Mouse (Mus musculus): ENCODE results near the gene Usp2. TPM values are rescaled to one million over a fixed set of nuclear protein-coding genes. Genes with fewer than 3 reads are reported as not detected.

Gene Usp2
- polyA plus RNA-seq, 1 experiment from 2014 or later: 7.3 TPM

GRCm38 (mm10) chr9:44078955-44079756, 12.3 kb downstream of the Usp2 start:
- Histone ChIP-seq H3K27ac (ENCODE audit: low read depth, low read length) (no peak overlapping the region), H3K36me3 (ENCODE audit: control insufficient read depth, insufficient read depth, low read length) (no peaks in the 10 kb centered on the region), H3K4me3 (ENCODE audit: low read depth, low read length) (no peak overlapping the region), H3K27me3 (ENCODE audit: control insufficient read depth, insufficient read depth, low read length) (peaks cover 13% of the 10 kb centered on the region), H3K4me2 (no peak overlapping the region), H3K4me1 (ENCODE audit: control insufficient read depth, insufficient read depth, low read length) (peaks cover 16% of the 10 kb centered on the region), H3K9ac (ENCODE audit: low read length) (0 out of 2 replicates have a peak overlapping the region, but pooled peaks have one; percentile 9), H3K9me3 (ENCODE audit: control insufficient read depth, low read length) (no peaks in the 10 kb centered on the region)
- peak; percentile 51 for ATAC-seq (ENCODE audit: low FRiP score)
- WGBS: 26% methylated on average over 15 of the region's 16 CpGs
- DNase-seq (ENCODE audit: low spot score, missing footprints): peak; percentile 81

GRCm38 (mm10) chr9:44079997-44080780, 13.4 kb downstream of the Usp2 start:
- Histone ChIP-seq H3K4me2 (no peak overlapping the region), H3K4me3 (ENCODE audit: low read depth, low read length) (no peak overlapping the region), H3K9me3 (ENCODE audit: control insufficient read depth, low read length) (no peaks in the 10 kb centered on the region), H3K4me1 (ENCODE audit: control insufficient read depth, insufficient read depth, low read length) (peaks cover 22% of the 10 kb centered on the region), H3K9ac (ENCODE audit: low read length) (no peak overlapping the region), H3K36me3 (ENCODE audit: control insufficient read depth, insufficient read depth, low read length) (no peaks in the 10 kb centered on the region), H3K27ac (ENCODE audit: low read depth, low read length) (no peak overlapping the region), H3K27me3 (ENCODE audit: control insufficient read depth, insufficient read depth, low read length) (peaks cover 15% of the 10 kb centered on the region)
- ATAC-seq (ENCODE audit: low FRiP score): no peak
- peak; percentile 39 for DNase-seq (ENCODE audit: low spot score, missing footprints)
- WGBS: 75% methylated on average over 10 of the region's 10 CpGs

GRCm38 (mm10) chr9:44080953-44081352, 14.1 kb downstream of the Usp2 start:
- Histone ChIP-seq H3K27ac (ENCODE audit: low read depth, low read length) (no peak overlapping the region), H3K9me3 (ENCODE audit: control insufficient read depth, low read length) (no peaks in the 10 kb centered on the region), H3K4me2 (no peak overlapping the region), H3K36me3 (ENCODE audit: control insufficient read depth, insufficient read depth, low read length) (no peaks in the 10 kb centered on the region), H3K27me3 (ENCODE audit: control insufficient read depth, insufficient read depth, low read length) (peaks cover 22% of the 10 kb centered on the region), H3K4me3 (ENCODE audit: low read depth, low read length) (no peak overlapping the region), H3K9ac (ENCODE audit: low read length) (no peak overlapping the region), H3K4me1 (ENCODE audit: control insufficient read depth, insufficient read depth, low read length) (peaks cover 28% of the 10 kb centered on the region)
- no peak for ATAC-seq (ENCODE audit: low FRiP score)
- peak; percentile 54 for DNase-seq (ENCODE audit: low spot score, missing footprints)
- 88% methylated on average over 5 of the region's 5 CpGs for WGBS

GRCm38 (mm10) chr9:44081581-44081980, 14.8 kb downstream of the Usp2 start:
- Histone ChIP-seq H3K4me3 (ENCODE audit: low read depth, low read length) (no peak overlapping the region), H3K9me3 (ENCODE audit: control insufficient read depth, low read length) (no peaks in the 10 kb centered on the region), H3K36me3 (ENCODE audit: control insufficient read depth, insufficient read depth, low read length) (no peaks in the 10 kb centered on the region), H3K27me3 (ENCODE audit: control insufficient read depth, insufficient read depth, low read length) (peaks cover 27% of the 10 kb centered on the region), H3K27ac (ENCODE audit: low read depth, low read length) (no peak overlapping the region), H3K9ac (ENCODE audit: low read length) (no peak overlapping the region), H3K4me2 (no peak overlapping the region), H3K4me1 (ENCODE audit: control insufficient read depth, insufficient read depth, low read length) (peaks cover 28% of the 10 kb centered on the region)
- ATAC-seq (ENCODE audit: low FRiP score) (no peak), DNase-seq (ENCODE audit: low spot score, missing footprints) (no peak)
- 73% methylated on average over 5 of the region's 5 CpGs for WGBS

- peak; percentile 54 for DNase-seq (ENCODE audit: low spot score, missing footprints)
- Histone ChIP-seq H3K36me3 (ENCODE audit: control insufficient read depth, insufficient read depth, low read length) (no peaks in the 10 kb centered on the region), H3K4me2 (no peak overlapping the region), H3K9me3 (ENCODE audit: control insufficient read depth, low read length) (no peaks in the 10 kb centered on the region), H3K4me1 (ENCODE audit: control insufficient read depth, insufficient read depth, low read length) (peaks cover 28% of the 10 kb centered on the region), H3K9ac (ENCODE audit: low read length) (no peak overlapping the region), H3K27ac (ENCODE audit: low read depth, low read length) (no peak overlapping the region), H3K4me3 (ENCODE audit: low read depth, low read length) (no peak overlapping the region), H3K27me3 (ENCODE audit: control insufficient read depth, insufficient read depth, low read length) (peaks cover 30% of the 10 kb centered on the region)
- no peak for ATAC-seq (ENCODE audit: low FRiP score)
- 91% methylated on average over 5 of the region's 5 CpGs for WGBS
These were observed 15.4 kb downstream of the Usp2 start for GRCm38 (mm10) chr9:44082266-44082665.

GRCm38 (mm10) chr9:44083392-44084121, 16.7 kb downstream of the Usp2 start:
- DNase-seq (ENCODE audit: low spot score, missing footprints): peak; percentile 89

GRCm38 (mm10) chr9:44084236-44084635, 17.4 kb downstream of the Usp2 start:
- peaks cover 20% of the 10 kb centered on the region for H3K4me1 ChIP-seq (ENCODE audit: control insufficient read depth, insufficient read depth, low read length)
- 2% methylated on average over 14 of the region's 14 CpGs for WGBS
- peaks cover 32% of the 10 kb centered on the region for H3K27me3 ChIP-seq (ENCODE audit: control insufficient read depth, insufficient read depth, low read length)
- H3K9ac ChIP-seq (ENCODE audit: low read length): peak overlapping the region; percentile 73; the same call in 1 of the 2 replicates
- H3K27ac ChIP-seq (ENCODE audit: low read depth, low read length): no peak overlapping the region
- peak overlapping the region; percentile 99 for H3K4me2 ChIP-seq
- peak; percentile 15; the same call in 1 of the 2 replicates for ATAC-seq (ENCODE audit: low FRiP score)
- no peaks in the 10 kb centered on the region for H3K36me3 ChIP-seq (ENCODE audit: control insufficient read depth, insufficient read depth, low read length)
- H3K4me3 ChIP-seq (ENCODE audit: low read depth, low read length): peak overlapping the region; percentile 47
- H3K9me3 ChIP-seq (ENCODE audit: control insufficient read depth, low read length): no peaks in the 10 kb centered on the region
- DNase-seq (ENCODE audit: low spot score, missing footprints): no peak

More at GRCm38 (mm10) chr9:44083392-44084121, 16.7 kb downstream of the Usp2 start:
- Histone ChIP-seq H3K4me1 (ENCODE audit: control insufficient read depth, insufficient read depth, low read length) (peaks cover 26% of the 10 kb centered on the region), H3K36me3 (ENCODE audit: control insufficient read depth, insufficient read depth, low read length) (no peaks in the 10 kb centered on the region), H3K27ac (ENCODE audit: low read depth, low read length) (no peak overlapping the region), H3K27me3 (ENCODE audit: control insufficient read depth, insufficient read depth, low read length) (peaks cover 32% of the 10 kb centered on the region), H3K9me3 (ENCODE audit: control insufficient read depth, low read length) (no peaks in the 10 kb centered on the region), H3K9ac (ENCODE audit: low read length) (no peak overlapping the region), H3K4me2 (peak overlapping the region; percentile 99), H3K4me3 (ENCODE audit: low read depth, low read length) (no peak overlapping the region)
- 6% methylated on average over 23 of the region's 23 CpGs for WGBS
- no peak for ATAC-seq (ENCODE audit: low FRiP score)

GRCm38 (mm10) chr9:44084659-44085229, 17.9 kb downstream of the Usp2 start:
- peak overlapping the region; percentile 47 for H3K4me3 ChIP-seq (ENCODE audit: low read depth, low read length)
- under 1% methylated on average over 60 of the region's 62 CpGs for WGBS
- no peaks in the 10 kb centered on the region for H3K9me3 ChIP-seq (ENCODE audit: control insufficient read depth, low read length)
- peaks cover 20% of the 10 kb centered on the region for H3K4me1 ChIP-seq (ENCODE audit: control insufficient read depth, insufficient read depth, low read length)
- peak overlapping the region; percentile 99 for H3K4me2 ChIP-seq
- ATAC-seq (ENCODE audit: low FRiP score): peak; percentile 85
- DNase-seq (ENCODE audit: low spot score, missing footprints): peak; percentile 99
- H3K36me3 ChIP-seq (ENCODE audit: control insufficient read depth, insufficient read depth, low read length): no peaks in the 10 kb centered on the region
- peak overlapping the region; percentile 73 for H3K9ac ChIP-seq (ENCODE audit: low read length)
- H3K27ac ChIP-seq (ENCODE audit: low read depth, low read length): no peak overlapping the region
- peaks cover 32% of the 10 kb centered on the region for H3K27me3 ChIP-seq (ENCODE audit: control insufficient read depth, insufficient read depth, low read length)
